Mouse (Mus musculus): ENCODE data around the gene Gch1.
A peak's percentile ranks its signal among the peaks of the same experiment; 100 is the strongest.

The Gch1 gene

GRCm38 (mm10) chr14:47206601-47207000 is 17.4 kb upstream of the Gch1 start:
- DNase-seq (ENCODE audit: low spot score) = no peak

DNA sequence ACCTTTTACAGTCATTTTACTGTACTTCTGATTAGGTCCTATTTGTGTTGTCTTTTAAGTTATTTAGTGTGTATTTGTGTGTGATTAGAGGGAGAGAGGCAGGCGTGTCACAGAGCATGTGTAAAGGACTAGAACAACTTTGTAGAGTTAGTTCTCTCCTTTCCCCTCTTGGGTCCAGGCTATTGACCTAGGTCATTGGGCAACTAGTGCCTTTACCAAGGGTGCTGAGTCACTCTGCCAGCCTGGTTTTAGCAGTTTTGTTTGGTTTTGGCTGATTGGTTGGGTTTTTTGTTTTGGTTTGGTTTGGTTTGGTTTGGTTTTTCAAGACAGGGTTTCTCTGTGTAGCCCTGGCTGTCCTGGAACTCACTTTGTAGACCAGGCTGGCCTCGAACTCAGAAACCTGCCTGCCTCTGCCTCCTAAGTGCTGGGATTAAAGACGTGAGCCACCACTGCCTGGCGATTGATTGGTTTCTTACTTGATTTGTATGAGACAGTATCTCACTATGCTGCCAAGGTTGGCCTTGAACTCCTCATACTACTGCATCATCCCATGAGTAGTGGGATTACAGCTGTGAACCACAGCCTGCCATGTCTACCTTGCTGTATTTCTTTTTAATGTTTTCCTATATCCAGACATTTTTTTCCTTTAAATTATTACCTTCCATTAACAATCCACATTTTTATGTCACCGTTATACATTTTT is 16.2 kb upstream of the Gch1 start:
- no peak for DNase-seq (ENCODE audit: low spot score)

GRCm38 (mm10) chr14:47197340-47197739 is 8.1 kb upstream of the Gch1 start:
- no peak for DNase-seq (ENCODE audit: low spot score)

DNA sequence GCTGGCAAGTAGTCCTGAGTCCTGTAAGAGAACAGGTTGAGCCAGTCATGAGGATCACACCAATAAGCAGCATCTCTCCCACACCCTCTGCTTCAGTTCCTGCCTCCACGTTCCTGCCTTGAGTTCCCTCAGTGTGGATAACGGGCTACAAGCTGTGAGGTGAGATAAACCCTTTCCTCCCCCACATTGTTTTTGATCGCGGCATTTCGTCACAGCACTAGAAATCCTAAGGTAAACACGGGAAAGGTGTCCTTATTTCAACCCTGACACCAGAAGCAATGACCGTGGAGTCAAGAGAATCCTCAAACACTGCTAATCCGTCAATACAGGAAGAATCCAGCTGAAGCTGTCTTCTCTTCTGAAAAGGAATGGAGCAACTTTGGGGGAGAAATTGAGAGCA is 7.5 kb upstream of the Gch1 start:
- DNase-seq (ENCODE audit: low spot score) = no peak

- DNase-seq (ENCODE audit: low spot score) = no peak
Measured at GRCm38 (mm10) chr14:47194096-47194495, 4.9 kb upstream of the Gch1 start.

DNA sequence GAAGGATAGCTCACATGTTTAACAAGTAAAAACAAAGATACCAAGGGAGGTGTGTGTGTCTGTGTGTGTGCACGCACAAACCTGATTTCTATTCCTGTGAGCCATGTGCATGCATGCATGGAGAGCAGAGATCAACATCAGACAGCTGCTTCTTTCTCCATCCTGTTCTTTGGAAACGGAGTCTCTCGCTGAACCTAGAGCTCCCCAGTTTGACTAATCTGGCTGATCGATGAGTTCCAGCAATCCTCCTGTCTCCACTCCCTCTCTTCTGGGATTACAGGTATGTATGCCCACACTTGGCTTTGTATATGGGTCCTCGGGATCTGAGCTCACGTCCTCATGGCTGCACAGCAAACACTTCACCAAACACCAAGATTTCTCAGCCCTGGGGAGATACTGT is 4.3 kb upstream of the Gch1 start:
- no peak for DNase-seq (ENCODE audit: low spot score)

DNA sequence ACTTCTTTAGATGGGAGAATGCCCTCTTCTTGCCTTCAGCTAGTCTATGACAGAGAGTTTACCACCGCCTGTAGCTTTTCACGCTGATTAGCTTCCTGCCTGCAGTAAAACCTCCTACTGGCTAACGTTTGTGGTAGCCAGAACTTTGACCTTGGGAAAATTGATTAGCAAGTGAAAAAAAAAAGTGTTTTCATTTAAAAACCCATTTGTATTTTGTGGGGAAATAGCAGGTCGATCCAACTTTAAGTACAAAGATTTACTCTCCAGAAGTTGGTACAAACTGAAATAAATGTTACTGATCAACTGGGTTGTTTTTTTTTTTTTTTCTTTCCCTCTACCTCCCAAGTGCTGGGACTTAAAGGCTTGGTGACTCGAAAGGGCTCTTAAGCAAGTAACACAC is 2.6 kb upstream of the Gch1 start:
- no peak for DNase-seq (ENCODE audit: low spot score)

DNA sequence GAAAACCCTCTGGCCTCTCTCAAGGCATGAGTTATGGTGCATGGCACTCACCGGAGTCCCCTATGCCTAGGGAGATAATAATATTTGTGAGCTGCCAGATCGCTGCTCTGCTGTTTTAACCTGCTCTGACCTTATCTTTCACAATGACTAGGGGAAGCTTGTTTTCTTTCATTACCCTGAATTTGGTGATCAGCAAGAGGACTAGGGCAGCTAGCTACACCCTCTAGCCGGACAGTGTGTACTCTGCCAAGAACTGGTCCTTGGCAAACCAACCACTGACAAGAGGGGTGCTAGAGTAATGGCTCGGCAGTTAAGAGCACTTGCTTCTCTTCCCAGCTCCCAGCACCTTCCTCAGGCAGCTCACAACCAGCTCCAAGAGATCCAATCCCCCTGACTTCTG is 1.4 kb upstream of the Gch1 start:
- no peak for DNase-seq (ENCODE audit: low spot score)

DNA sequence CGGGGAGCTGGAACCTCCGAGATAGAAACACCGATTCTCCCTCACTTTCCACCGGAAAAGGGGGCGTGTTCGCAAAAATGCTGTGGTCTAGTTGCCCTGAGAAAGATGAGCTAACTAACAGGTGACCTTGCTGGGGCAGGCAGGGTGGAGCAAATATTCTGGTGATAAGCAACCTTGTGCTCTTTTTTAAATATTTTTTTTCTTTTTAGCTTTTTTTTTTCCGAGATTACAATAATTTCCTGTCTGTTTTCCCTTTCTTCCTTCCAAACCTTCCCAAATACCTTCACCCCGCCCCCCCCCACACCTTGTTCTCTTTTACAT is 382 bp upstream of the Gch1 start:
- DNase-seq (ENCODE audit: low spot score) = peak; percentile 52

GRCm38 (mm10) chr14:47188475-47188847 is 752 bp downstream of the Gch1 start:
- no peak for DNase-seq (ENCODE audit: low spot score)

DNA sequence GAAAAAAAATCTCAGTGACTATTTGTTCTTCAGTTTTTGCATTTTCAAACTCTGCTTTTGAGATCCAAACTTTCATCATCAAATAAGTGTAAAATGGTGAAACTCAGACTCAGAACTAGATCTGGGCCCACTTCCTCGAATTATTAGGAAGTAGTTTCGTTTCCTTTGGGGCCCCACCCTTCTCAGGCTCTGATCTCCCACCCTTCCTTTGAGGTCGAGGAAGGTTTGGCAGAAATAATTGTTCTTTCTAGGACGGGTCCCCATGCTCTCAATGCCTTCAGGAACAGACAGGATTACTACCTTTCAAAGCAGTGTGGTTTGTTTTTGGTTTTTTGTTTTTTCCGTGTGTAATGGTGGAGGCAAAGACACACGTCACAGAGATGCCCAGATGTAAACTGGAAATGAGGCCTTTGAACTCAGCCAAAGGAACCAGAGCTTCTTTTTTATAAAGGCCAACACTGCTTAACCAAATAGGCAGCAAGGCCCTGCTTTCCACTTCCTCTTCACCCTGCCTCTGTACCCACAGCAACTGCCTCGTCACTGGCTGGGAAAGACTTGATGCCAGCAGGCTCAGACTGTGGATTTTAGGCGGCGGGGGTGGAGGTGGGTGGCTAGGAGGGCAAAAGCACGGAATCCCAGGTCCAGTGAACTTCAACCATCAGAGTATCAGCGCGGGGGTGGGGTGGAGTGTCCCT is 1.4 kb downstream of the Gch1 start:
- DNase-seq (ENCODE audit: low spot score) = no peak

DNA sequence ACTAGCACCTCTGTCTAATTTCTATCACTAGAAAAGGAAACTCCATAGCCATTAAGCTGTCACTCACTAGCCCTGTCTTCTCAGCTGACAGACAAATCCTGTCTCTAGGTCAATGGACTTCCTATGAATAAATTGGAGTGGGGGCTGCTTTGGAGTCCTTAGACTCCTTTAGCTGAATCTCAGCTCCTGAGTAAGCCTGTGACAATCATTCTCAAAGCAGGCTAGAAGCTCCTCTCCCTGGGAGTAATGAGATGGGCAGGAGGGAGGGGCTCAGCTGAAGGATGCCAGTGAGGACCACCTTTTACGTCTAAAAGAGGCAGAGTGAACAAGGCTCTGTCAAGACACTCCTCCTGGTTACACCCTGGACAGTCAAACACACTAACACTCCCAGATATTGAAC is 2.0 kb downstream of the Gch1 start:
- DNase-seq (ENCODE audit: low spot score) = no peak

GRCm38 (mm10) chr14:47186561-47186960 is 2.7 kb downstream of the Gch1 start:
- no peak for DNase-seq (ENCODE audit: low spot score)

- no peak for DNase-seq (ENCODE audit: low spot score)
Measured at GRCm38 (mm10) chr14:47181497-47182290, 7.5 kb downstream of the Gch1 start.

DNA sequence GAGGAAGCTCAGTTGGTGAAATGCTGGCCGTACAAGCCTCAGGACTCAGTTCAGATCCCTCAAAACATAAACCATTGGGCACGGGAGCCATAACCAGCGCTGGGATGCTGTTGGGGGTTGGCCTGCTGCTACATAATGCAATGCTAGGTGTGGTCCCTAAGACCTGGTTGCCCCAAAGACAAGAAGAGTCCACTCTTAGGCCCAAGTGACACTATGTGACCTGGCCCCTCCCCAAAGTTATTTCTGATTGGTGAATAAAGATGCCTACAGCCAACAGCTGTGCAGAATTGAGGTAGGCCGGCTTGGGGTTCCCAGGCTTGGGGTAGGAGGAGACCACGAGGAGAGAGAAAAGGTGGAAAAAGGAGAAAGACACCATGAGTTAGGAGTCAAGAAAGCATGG is 10.4 kb downstream of the Gch1 start:
- DNase-seq (ENCODE audit: low spot score) = no peak

- DNase-seq (ENCODE audit: low spot score) = peak; percentile 27
Measured at GRCm38 (mm10) chr14:47177846-47178414, 11.3 kb downstream of the Gch1 start.

DNA sequence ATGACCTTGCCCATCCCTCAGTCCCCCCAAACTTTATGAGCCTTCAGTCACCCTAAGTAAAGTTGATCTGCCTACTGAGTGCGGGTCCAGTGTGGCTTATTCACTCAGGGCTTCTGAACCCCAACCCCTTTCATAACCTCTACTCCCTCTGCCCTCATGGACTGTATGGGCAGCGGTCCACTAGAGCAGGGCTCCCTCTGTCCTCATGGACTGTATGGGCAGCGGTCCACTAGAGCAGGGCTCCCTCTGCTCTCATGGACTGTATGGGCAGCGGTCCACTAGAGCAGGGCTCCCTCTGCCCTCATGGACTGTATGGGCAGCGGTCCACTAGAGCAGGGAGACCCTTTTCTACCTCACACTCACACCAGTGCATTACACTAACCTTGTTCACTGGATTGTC is 13.0 kb downstream of the Gch1 start:
- no peak for DNase-seq (ENCODE audit: low spot score)

DNA sequence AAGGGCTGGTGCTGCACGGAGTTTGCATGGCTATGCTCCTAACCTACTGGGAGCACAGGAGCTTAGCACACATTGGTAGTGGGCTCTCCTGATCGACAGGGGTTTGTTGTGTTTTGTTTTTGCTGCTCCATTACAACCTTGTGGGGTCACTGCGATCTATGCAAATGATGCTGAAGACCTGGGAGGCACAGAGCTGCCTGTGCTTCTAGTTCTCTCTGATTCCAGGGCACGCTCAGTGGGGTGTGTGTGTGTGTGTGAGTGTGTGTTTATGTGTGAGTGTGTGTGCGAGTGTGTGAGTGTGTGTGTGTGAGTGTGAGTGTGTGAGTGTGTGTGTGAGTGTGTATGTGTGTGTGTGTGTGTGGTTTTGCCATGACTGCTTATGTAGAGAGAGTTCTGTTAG is 14.1 kb downstream of the Gch1 start:
- DNase-seq (ENCODE audit: low spot score) = no peak

DNA sequence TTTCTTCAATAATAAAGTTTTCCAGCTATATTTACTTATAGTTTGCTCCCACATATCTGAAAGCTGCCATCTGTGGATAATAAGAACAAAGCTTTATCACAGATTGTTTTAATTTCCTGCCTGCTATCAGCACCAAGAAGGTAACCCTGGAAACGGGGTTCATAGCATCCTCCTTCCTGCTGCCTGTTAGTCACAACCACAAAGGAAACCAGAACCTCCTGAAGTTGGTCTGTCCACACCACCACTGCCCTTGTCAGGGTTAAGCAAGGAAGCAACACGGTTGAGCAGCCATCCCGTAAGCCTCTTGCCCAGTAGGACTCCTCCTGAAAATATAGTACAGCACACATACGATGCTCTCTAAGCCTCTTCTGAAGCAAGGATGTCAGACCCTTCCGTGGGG is 17.1 kb downstream of the Gch1 start:
- no peak for DNase-seq (ENCODE audit: low spot score)

GRCm38 (mm10) chr14:47170499-47171109 is 18.6 kb downstream of the Gch1 start:
- DNase-seq (ENCODE audit: low spot score) = no peak

DNA sequence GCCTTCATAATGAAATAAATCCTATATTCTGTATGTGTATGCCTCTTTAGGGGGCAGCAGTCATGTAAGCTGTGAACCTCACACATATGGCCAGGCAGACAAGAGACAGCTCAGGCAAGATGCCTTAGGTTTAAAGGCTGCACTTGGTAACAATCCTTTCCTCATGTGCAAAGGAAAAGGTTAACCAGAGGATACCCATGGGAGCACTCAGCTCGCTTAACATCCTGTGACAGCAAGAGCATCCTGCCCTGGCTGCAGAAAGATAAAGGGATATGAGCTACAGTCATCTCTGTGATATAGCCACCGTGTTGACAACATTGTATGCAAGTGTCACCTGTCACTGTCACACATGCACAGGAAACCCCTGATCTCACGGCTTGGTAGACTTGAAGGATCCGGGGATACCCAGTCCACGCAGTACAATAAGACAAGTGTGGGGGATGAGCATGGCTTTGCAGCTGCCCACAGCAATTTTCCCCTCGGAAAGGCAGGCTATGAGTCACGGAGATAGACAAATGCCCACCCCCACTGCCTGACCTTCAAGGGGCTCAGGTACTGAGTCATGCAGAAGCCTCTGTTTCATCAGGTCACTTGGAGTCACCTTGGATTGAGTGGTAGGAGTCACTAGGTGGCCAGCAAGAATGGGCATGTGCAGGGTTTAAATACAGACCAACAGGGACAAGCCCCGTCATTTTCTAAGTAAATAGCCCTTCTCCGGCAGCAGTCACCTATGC is 19.4 kb downstream of the Gch1 start:
- DNase-seq (ENCODE audit: low spot score) = no peak

DNA sequence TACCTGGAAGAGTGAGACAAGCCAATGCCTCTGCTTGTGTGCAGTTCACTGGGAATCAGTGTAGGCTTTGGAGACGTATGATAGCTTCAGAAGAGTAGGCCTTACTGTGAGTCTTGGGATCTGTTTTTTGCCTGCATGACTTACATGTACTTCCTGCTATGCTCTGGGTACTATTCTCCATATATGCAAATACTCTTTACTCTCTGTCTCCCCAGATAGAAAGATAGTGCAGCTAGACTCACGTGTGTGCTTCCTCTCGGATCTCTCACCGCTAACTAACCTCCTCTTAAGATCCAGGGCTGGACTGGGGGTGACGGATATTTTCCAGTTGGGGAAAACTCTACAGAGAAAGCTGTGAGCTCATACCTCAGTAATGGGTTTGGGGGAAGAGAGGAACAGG is 23.5 kb downstream of the Gch1 start:
- DNase-seq (ENCODE audit: low spot score) = no peak

Measured in embryo, embryonic 10 days (tissue).